Mouse (Mus musculus) kidney, adult 18-20 months (tissue): ENCODE results near the gene Ablim1.
A peak's percentile ranks its signal among the peaks of the same experiment; 100 is the strongest.

Source experiments
- DNase-seq: peaks from one replicate; pipeline ENCODE4 v3.0.0; 2021

The Ablim1 gene

GRCm38 (mm10) chr19:57255157-57255556, 59.6 kb downstream of the Ablim1 start:
- DNase-seq: no peak

DNA sequence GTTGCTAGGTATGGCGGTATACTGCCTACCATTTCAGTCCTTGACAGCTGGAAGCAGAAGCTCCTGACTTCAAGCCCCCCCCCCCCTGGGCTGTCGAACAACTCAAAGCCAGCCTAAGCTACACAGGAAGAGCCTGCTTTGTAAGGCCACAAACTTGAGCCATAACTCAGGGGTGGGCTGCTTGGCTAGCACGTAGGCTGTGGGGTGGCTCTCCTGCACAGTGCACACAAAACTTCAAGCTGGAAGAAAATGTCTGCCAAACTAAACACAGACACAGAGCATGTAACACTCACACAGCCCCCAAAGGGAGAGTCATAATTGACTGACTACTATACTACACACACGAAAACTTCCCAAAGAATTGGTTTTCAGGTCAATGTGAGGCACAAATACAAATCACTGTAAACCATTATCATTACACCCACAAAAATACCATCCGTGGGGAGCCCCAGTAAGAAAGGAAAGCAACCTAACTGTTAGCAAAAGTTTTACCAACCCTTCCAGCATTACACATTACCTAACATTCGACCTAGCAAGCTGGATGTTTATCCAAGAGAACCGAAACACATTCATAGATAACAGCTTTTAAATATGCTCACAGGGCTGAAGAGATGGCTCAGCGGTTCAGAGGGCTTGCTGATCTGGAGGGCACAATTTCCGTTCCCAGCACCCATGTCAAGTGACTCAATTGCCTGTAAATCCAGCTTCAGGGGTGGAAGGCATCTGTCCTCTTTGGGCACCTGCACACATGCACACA, 61.8 kb downstream of the Ablim1 start:
- DNase-seq: no peak

DNA sequence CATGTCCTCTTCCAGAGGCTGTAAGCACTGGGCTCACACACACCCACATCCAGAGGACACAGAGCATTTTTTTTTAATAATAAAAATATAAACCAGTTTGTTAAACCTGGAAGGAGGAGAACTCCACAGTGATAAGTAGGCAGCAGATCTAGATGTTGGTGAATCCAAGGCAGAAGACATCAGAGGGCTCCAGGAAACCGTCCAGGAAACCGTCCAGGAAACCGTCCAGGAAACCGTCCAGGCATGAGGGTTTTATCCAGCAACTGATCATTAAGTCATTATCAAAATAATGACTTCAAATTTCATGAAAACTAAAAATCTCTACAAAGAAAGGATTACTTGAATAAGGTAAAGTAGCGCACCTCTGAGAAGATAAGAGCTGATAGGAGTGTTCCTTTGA, 65.9 kb downstream of the Ablim1 start:
- no peak for DNase-seq

DNA sequence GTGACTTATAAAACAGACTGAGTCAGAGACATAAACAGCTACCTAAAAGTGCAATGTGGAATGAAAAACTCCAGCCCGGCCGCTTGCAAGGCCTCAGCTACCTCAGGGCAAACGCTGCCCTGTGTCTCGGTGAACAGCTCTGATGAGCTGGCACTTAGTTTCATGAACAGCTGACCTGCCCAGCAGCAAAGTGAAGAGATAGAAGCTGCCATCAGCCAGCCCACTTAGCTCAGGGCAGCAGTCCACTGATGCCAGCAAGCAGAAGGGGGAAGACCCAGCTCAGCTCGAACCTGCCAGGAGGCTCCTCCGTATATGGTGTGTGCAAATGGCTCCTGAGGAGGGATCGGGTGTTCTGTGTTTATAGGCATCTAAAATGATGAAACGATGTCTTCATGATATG, 67.5 kb downstream of the Ablim1 start:
- no peak for DNase-seq

- no peak for DNase-seq
Observed at GRCm38 (mm10) chr19:57244281-57244680, 70.4 kb downstream of the Ablim1 start.

DNA sequence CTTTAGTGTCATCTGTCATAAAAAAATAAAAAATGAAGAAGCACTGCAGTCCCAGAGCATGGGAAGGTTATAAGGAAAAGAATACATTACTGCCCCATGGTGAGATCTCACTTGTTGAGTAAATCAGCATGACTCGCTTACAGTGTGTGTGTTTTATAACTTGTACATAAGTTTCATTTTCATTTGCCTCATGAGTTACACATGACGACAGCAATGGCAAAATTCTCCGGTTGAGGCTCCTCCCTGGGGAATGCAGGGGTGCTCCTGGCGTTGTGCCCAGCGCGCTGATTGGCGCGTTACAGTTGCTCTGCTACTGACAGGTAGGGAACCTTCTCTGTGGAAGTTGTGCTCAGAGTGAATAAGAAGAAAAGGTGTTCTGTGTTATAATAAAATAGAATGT, 71.1 kb downstream of the Ablim1 start:
- DNase-seq: peak; percentile 47

DNA sequence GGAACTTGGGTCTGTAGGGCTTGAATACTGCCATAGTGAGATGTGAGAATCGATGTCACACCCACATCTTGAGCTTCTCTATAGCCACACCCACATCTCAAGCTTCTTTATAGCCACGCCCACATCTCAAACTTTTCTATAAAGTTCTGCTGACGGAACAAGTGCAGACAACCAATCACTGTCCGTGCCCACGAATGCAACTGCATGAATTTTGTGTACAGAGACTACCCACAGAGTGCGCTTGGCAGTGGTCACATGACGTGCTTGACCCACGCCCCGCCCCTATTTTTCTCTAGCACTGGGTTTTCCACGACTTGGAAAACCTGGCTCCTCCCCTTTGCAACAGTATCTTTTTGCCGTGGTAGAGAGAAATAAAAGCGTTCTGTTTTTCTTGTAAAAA, 71.5 kb downstream of the Ablim1 start:
- no peak for DNase-seq

GRCm38 (mm10) chr19:57241363-57242192, 73.1 kb downstream of the Ablim1 start:
- peak; percentile 33 for DNase-seq

DNA sequence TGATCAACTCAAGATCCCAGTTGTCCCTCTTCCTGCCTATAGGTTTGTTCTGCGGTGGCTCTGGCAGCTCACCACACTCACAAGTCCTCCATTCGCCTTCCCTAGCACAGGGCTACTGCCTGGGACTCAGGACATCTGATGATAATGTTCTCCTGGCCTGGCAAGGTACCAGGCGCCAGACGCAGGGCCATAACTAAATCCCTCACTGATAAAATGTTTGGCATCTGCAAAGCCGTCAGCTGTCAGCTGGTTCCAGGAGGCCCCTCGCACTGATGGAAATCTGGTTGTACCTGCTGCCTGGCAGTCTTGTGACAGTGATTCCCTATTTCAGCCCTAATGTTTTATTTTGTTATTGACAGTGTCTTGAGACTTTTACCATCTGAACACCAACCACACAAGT, 74.5 kb downstream of the Ablim1 start:
- DNase-seq: no peak

DNA sequence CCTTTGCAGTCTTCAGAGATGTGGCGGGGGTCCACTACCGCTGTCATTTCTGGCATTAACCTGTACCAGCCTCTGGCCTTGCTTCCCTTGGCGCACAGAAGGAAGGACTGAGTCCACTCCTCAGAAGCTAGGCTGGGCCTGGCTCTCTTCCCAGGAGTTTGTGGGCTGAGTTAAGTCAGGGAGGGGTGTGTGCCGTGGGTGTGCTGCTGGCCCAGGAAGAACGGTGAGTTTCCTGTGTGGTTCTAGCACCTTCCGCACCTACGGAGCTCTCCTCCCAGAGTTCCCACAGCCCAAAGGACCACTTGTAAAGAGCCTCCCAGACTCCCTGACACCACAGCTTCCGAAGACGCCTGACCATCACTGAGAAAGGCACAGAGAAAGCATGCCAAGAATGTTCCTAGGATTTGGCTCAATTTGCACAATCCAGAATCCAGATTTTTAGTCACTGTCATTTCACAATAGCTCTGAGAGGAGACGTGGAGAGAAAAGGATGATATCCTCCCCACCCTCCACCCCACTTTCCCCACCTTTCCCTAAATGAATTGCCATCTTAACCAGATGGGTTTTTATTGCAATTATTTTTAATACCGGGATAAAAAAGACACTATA, 75.4 kb downstream of the Ablim1 start:
- DNase-seq: peak; percentile 81

DNA sequence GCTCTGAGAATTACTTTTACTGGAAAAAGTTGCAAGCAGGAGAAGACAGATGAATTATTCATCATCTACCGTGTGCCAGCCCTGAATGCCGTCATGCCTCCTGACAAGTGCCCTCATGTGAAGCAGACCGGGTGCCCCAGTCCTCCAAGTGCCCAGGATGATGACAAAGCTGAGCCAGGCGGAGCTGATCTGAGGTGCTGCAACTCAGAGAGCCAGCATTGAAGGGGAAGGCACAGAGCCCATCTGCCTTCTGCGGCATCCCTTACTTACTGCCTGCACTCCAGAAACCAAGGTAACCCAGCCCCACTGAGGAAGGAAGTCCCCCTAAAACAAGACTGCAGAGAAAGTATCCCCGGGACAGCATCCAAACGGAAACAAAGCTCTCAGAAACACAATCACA, 76.3 kb downstream of the Ablim1 start:
- peak; percentile 61 for DNase-seq

GRCm38 (mm10) chr19:57237534-57237933, 77.2 kb downstream of the Ablim1 start:
- DNase-seq: no peak

GRCm38 (mm10) chr19:57236647-57237046, 78.1 kb downstream of the Ablim1 start:
- no peak for DNase-seq

DNA sequence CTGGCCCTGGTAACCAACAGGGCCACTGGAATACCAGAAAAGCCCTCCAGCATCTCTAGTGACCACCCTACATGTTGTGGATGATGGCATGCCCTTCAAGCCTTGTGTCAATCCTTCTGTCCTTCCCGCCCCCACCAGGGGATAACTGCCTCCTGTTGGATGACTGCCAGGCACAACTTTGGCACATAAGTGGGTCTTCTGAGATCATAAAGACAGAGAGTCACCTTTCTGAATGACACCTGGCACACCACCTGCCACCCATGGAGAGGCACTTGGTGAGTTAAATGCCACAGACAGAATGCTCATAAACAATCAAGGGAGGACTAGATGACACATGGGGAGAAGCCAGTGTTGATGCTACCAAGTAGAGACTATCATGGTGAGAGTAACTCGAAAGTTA, 78.8 kb downstream of the Ablim1 start:
- no peak for DNase-seq

DNA sequence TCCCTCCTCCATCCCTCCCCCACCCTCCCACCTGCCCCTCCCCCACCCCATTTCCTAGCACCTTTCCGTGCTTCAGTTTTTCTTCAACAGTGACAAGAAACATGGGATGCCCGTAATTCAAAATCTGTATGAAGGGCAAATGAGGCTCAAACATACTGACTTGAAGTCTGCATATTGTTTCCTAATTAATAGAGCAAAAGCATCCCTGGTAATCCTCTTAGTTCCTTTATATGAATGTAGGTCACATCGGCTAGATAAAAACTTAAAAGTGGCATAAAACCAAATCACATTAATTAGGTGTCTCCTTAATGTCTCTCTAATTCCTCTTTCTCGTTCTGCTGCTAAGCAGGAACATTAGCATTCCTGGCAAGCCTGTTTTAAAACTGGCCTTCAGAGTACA, 83.7 kb downstream of the Ablim1 start:
- no peak for DNase-seq

- DNase-seq: no peak
Observed at GRCm38 (mm10) chr19:57229161-57229560, 85.6 kb downstream of the Ablim1 start.

- DNase-seq: no peak
Observed at GRCm38 (mm10) chr19:57228576-57228975, 86.1 kb downstream of the Ablim1 start.

- no peak for DNase-seq
Observed at GRCm38 (mm10) chr19:57224390-57224789, 90.3 kb downstream of the Ablim1 start.

DNA sequence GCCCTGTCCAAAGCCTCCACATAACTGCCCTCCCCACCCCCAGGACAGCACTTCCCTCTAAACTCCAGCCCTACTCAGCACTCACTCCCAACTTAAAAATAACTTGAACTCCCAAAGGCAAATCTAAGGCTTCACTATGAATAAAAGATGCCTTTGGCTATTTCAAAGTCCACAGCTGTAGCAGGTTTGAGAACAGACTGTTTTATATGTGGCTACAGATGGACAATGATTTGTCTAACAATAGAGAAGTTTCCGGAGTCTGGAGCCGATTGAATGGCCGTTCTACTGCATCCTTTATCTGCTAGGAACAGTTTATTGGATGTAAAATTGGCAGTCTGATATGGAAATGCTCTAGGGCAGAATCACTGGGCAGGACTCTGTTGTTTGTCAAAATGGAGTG, 91.0 kb downstream of the Ablim1 start:
- no peak for DNase-seq

- no peak for DNase-seq
Observed at GRCm38 (mm10) chr19:57222657-57223056, 92.1 kb downstream of the Ablim1 start.

- DNase-seq: no peak
Observed at GRCm38 (mm10) chr19:57221684-57222235, 93.0 kb downstream of the Ablim1 start.

DNA sequence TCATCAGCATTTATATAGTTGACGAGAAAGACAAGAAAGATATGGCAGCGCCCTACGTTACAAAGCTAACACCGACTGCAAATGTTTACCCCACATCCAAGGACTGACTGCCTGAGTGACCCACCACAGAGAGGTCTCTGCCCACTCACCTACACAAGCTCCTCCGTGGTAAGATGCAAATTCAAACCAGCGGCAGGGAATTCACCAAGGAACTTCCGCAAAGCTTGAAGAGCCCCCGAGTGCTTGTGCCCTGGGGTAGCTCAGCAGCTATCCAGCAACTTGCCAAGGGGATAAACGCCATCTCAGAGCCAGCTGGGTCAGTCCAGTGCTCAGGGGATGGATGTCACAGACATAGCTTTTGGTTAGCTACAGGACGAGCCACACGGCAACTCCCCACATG, 95.0 kb downstream of the Ablim1 start:
- no peak for DNase-seq

DNA sequence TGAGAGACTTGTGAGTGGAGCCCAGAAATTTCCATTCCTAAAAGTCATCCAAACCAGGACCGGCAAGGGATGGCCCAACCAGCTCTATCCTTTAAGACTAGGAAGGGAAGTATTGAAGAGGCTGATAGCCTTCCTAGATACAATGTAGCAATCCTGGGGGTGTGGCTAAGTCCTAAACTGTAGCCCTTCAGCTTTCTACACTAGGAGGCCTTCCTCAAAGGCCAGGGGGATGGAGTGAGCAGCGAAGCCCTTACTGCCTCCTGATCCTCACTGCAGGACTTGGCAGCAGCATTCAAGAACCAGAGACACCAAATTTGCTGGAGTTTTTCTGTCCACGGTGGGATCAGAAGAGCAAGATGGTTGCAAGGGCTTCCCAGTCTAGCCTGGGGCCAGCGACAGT, 97.6 kb downstream of the Ablim1 start:
- no peak for DNase-seq

- DNase-seq: no peak
Observed at GRCm38 (mm10) chr19:57215527-57215926, 99.2 kb downstream of the Ablim1 start.
